Mouse (Mus musculus) urinary bladder, postnatal 36 days (tissue): ENCODE data around the gene Gm13871.
"Not testable (repeated sequence)": the region's sequence is repeated elsewhere in the genome, so short reads cannot be mapped to it uniquely, and the experiment has no call there.

Experiments used
- DNase-seq, 2 experiments: peaks; one replicate each; pipeline ENCODE4 v3.0.0; 2022; ENCODE audit warnings: low spot score in 2 of 2, mixed read lengths in 1 of 2

Gm13871 gene

DNA sequence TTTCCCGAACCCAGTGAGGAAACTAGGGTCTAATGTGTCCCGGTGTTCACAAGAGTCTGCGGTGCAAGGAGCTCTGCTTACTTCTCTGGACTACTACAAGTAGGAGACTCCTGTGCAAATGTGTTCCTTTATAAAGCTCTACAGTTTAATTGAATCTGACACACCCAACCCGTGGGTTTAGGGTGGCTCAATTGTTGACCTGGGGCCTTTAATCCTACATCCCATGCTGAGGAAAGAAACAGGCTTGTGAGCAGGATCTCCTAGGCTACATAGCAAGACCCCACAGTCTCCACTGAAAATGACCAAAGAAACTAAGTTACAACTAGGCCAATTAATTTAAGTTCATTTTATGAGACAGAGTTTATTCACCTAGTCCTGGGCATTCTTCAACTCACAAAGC lies at the start of gene Gm13871:
Gene Gm13871 (minus strand): TSS at position 101 of the 400 bp plus-strand sequence.
- DNase-seq = not testable (repeated sequence)

DNA sequence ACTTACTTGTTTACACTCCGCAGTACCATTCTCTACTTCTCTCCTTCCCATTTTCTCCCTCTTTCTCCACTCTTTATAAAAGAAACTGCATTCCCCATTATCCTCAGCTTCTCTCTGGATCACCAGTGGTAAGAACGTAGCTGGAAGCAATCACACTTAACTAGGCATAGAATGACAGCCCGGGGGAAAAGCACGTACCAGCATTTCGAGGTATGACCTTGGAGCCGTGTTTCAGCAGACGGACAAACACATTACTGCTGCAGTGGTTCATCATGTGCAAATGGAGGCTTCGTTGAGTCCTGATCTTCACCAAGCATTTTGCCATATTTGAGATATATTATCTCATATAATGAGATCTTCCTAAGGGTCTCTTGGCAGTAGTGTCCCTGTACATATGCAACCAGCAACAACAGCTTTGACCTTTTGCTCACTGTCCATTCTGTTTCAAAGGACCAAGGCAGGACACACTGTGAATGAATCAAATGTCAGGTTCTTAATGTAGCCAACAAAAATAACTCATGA lies 44.7 kb upstream of the Gm13871 start, which contains the start of gene 2310002L09Rik:
Gene 2310002L09Rik (minus strand): TSS at position 472 of the 522 bp plus-strand sequence.
- DNase-seq = no peak

DNA sequence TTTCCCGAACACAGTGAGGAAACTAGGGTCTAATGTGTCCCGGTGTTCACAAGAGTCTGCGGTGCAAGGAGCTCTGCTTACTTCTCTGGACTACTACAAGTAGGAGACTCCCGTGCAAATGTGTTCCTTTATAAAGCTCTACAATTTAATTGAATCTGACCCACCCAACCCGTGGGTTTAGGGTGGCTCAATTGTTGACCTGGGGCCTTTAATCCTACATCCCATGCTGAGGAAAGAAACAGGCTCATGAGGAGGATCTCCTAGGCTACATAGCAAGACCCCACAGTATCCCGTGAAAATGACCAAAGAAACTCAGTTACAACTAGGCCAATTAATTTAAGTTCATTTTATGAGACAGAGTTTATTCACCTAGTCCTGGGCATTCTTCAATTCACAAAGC lies 14.9 kb upstream of the Gm13871 start, which contains the start of gene Gm11756:
Gene Gm11756 (minus strand): TSS at position 101 of the 400 bp plus-strand sequence.
- not testable (repeated sequence) for DNase-seq

DNA sequence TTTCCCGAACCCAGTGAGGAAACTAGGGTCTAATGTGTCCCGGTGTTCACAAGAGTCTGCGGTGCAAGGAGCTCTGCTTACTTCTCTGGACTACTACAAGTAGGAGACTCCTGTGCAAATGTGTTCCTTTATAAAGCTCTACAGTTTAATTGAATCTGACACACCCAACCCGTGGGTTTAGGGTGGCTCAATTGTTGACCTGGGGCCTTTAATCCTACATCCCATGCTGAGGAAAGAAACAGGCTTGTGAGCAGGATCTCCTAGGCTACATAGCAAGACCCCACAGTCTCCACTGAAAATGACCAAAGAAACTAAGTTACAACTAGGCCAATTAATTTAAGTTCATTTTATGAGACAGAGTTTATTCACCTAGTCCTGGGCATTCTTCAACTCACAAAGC lies 14.7 kb downstream of the Gm13871 start, which contains the start of gene Gm11757:
Gene Gm11757 (minus strand): TSS at position 101 of the 400 bp plus-strand sequence.
- DNase-seq = not testable (repeated sequence)

DNA sequence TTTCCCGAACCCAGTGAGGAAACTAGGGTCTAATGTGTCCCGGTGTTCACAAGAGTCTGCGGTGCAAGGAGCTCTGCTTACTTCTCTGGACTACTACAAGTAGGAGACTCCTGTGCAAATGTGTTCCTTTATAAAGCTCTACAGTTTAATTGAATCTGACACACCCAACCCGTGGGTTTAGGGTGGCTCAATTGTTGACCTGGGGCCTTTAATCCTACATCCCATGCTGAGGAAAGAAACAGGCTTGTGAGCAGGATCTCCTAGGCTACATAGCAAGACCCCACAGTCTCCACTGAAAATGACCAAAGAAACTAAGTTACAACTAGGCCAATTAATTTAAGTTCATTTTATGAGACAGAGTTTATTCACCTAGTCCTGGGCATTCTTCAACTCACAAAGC lies 29.6 kb downstream of the Gm13871 start, which contains the start of gene Gm11758:
Gene Gm11758 (minus strand): TSS at position 101 of the 400 bp plus-strand sequence.
- not testable (repeated sequence) for DNase-seq
